Mouse (Mus musculus) olfactory bulb, adult 2 months (tissue): ENCODE results near the gene Dcun1d3. TPM values are rescaled to one million over a fixed set of nuclear protein-coding genes. Genes with fewer than 3 reads are reported as not detected.

Experiments used
- H3K27ac ChIP-seq: fragments of 200-500 bp; 2 replicates; pipeline ENCODE4 v1.5.1; 2012; ENCODE audit warnings: low read depth, low read length; ENCODE audit not compliant: insufficient read depth
- H3K4me1 ChIP-seq: fragments of 200-500 bp; 2 replicates; pipeline ENCODE4 v1.6.1; 2012; ENCODE audit warnings: low read length; ENCODE audit not compliant: control insufficient read depth, insufficient read depth
- H3K4me3 ChIP-seq: fragments of 200-500 bp; 2 replicates; pipeline ENCODE4 v1.5.1; 2012; ENCODE audit warnings: mild to moderate bottlenecking, low read depth, low read length, moderate library complexity; ENCODE audit not compliant: insufficient read depth
- CTCF ChIP-seq: fragments of 200-500 bp; IDR thresholded peaks from 2 replicates; pipeline ENCODE4 v1.5.1; 2012; ENCODE audit warnings: low read depth, mild to moderate bottlenecking, low read length, moderate library complexity; ENCODE audit not compliant: insufficient read depth
- POLR2A ChIP-seq: fragments of 200-500 bp; IDR thresholded peaks from 2 replicates; pipeline ENCODE4 v1.6.1; 2012; ENCODE audit warnings: mild to moderate bottlenecking, low read depth, low read length, moderate library complexity; ENCODE audit not compliant: insufficient read depth
- WGBS: fragments of 180-500 bp; shearing (Covaris S2); methylation state at CpG from one replicate; pipeline ENCODE4 v1.1.7; 2018; 5-methylcytosine and 5-hydroxymethylcytosine counted together
- polyA plus RNA-seq: library from polyadenylated mRNA; stranded (reverse); fragments of >200 nt; gene quantifications from 2 replicates; pipeline ENCODE4 v1.2.4, GENCODE M21; 2012; ENCODE audit warnings: low replicate concordance; ENCODE audit not compliant: missing spikeins, insufficient read depth, insufficient read length

Dcun1d3 gene
- polyA plus RNA-seq, 1 experiment, result not detected

GRCm38 (mm10) chr7:119845541-119845940, 50.6 kb downstream of the Dcun1d3 start:
- 89% methylated on average over 2 of the region's 2 CpGs for WGBS
- TF ChIP-seq POLR2A (no peak), CTCF (no peak)
- Histone ChIP-seq H3K4me1 (no peaks in the 10 kb centered on the region), H3K4me3 (no peak overlapping the region), H3K27ac (no peak overlapping the region)

GRCm38 (mm10) chr7:119841820-119842449, 54.2 kb downstream of the Dcun1d3 start:
- 99% methylated on average over 4 of the region's 4 CpGs for WGBS
- no peak overlapping the region for H3K27ac ChIP-seq
- H3K4me1 ChIP-seq, result no peaks in the 10 kb centered on the region
- no peak overlapping the region for H3K4me3 ChIP-seq
- TF ChIP-seq POLR2A (no peak), CTCF (no peak)

- 94% methylated on average over 4 of the region's 4 CpGs for WGBS
- TF ChIP-seq CTCF, result no peak
- TF ChIP-seq POLR2A, result no peak
These were observed 59.9 kb downstream of the Dcun1d3 start for GRCm38 (mm10) chr7:119835996-119836777.

DNA sequence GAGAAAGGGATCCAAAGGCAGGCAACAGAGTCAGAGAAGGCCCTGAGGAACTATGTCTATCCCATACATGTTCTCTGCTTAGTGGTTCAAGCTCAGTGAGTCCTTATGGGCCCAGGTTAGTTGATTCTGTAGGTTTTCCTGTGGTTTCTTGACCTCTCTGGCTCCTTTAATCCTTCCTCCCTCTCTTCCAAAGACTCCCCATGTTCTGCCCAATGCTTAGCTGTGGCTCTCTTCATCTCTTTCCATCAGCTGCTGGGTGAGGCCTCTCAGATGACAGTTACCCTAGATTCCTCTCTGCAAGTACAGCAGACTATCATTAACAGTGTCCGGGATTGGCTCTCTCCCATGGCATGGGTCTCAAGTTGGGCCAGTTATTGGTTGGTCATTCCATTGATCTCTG, 60.7 kb downstream of the Dcun1d3 start:
- Histone ChIP-seq H3K4me3 (no peak overlapping the region), H3K4me1 (no peaks in the 10 kb centered on the region), H3K27ac (no peak overlapping the region)
- WGBS, result 100% methylated on average over 1 of the region's 1 CpGs
- no peak for TF ChIP-seq POLR2A
- no peak for TF ChIP-seq CTCF

More at GRCm38 (mm10) chr7:119835996-119836777, 59.9 kb downstream of the Dcun1d3 start:
- Histone ChIP-seq H3K27ac (no peak overlapping the region), H3K4me3 (no peak overlapping the region), H3K4me1 (no peaks in the 10 kb centered on the region)

DNA sequence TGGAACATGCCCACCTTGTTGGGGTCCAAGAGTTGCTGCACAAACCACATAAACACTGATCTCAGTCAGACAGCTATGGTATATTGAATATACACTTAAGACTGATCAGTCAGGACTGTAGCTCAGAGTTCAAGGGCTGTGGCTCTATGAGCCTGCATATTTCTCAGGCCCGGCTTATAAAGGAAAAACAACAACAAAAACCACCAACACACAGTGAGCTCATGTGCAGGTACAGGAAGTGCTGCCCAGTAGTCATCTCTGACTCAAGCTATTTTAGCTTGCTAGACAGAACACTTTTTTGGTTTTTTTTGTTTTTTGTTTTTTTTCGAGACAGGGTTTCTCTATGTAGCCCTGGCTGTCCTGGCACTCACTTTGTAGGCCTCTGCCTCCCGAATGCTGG, 87.4 kb downstream of the Dcun1d3 start:
- 94% methylated on average over 3 of the region's 3 CpGs for WGBS
- TF ChIP-seq POLR2A (no peak), CTCF (no peak)
- Histone ChIP-seq H3K4me1 (no peaks in the 10 kb centered on the region), H3K27ac (no peak overlapping the region), H3K4me3 (no peak overlapping the region)

- 93% methylated on average over 5 of the region's 5 CpGs for WGBS
- Histone ChIP-seq H3K4me3 (no peak overlapping the region), H3K27ac (no peak overlapping the region), H3K4me1 (no peaks in the 10 kb centered on the region)
- TF ChIP-seq CTCF (no peak), POLR2A (no peak)
These were observed 88.7 kb downstream of the Dcun1d3 start for GRCm38 (mm10) chr7:119807396-119807795.

Other genes with a start within 250 kb of the Dcun1d3 start
- gene Acsm4, start 206.3 kb downstream of the Dcun1d3 start, polyA plus RNA-seq, result not detected in 2 replicates
- gene Thumpd1, start 175.5 kb downstream of the Dcun1d3 start, polyA plus RNA-seq, result not detected in 2 replicates
- gene Acsm3, start 135.4 kb downstream of the Dcun1d3 start, polyA plus RNA-seq, result not detected in 2 replicates
- gene Rexo5, start 102.3 kb downstream of the Dcun1d3 start, polyA plus RNA-seq, result not detected in 2 replicates
- not detected in 2 replicates for gene Eri2, start 102.2 kb downstream of the Dcun1d3 start, polyA plus RNA-seq
- gene Lyrm1, start 437 bp downstream of the Dcun1d3 start, polyA plus RNA-seq, result not detected in 2 replicates
- gene Dnah3, start 199.0 kb upstream of the Dcun1d3 start, polyA plus RNA-seq, result not detected in 2 replicates
- gene Tmem159, start 206.1 kb upstream of the Dcun1d3 start, polyA plus RNA-seq, result not detected in 2 replicates
- not detected in 2 replicates for gene Zp2, start 249.0 kb upstream of the Dcun1d3 start, polyA plus RNA-seq